Mouse (Mus musculus) embryonic facial prominence, embryonic 13.5 days (tissue): Measurements from ENCODE around the gene Pde7b. TPM values are rescaled to one million over a fixed set of nuclear protein-coding genes. Genes with fewer than 3 reads are reported as not detected.
A peak's percentile ranks its signal among the peaks of the same experiment; 100 is the strongest.

Source experiments
- ATAC-seq: fragments of 200-750 bp; cut with Nextera tagmentation; 2 replicates; pipeline ENCODE4 v1.8.0; 2017; ENCODE audit warnings: low read depth; ENCODE audit not compliant: insufficient number of reproducible peaks, insufficient read depth, low FRiP score, low TSS enrichment
- H3K27ac ChIP-seq: fragments of 300-500 bp; sonication (generic); 2 replicates; pipeline ENCODE4 v1.5.1; 2015; ENCODE audit warnings: moderate library complexity, mild to moderate bottlenecking, inconsistent platforms
- H3K27me3 ChIP-seq: fragments of 300-500 bp; sonication (generic); 2 replicates; pipeline ENCODE4 v1.6.1; 2015; ENCODE audit warnings: mild to moderate bottlenecking, inconsistent platforms
- H3K36me3 ChIP-seq: fragments of 300-500 bp; sonication (generic); 2 replicates; pipeline ENCODE4 v1.6.1; 2015; ENCODE audit warnings: mild to moderate bottlenecking, inconsistent platforms
- H3K4me1 ChIP-seq: fragments of 300-500 bp; sonication (generic); 2 replicates; pipeline ENCODE4 v1.6.1; 2015; ENCODE audit warnings: inconsistent platforms
- H3K4me2 ChIP-seq: fragments of 300-500 bp; sonication (generic); 2 replicates; pipeline ENCODE4 v1.6.1; 2015; ENCODE audit warnings: moderate library complexity, mild to moderate bottlenecking, inconsistent platforms
- H3K4me3 ChIP-seq: fragments of 300-500 bp; sonication (generic); 2 replicates; pipeline ENCODE4 v1.5.1; 2015; ENCODE audit warnings: mild to moderate bottlenecking, inconsistent platforms
- H3K9ac ChIP-seq: fragments of 300-500 bp; sonication (generic); 2 replicates; pipeline ENCODE4 v1.6.1; 2015; ENCODE audit warnings: mild to moderate bottlenecking, inconsistent platforms
- H3K9me3 ChIP-seq: fragments of 300-500 bp; sonication (generic); 2 replicates; pipeline ENCODE4 v1.6.1; 2016; ENCODE audit warnings: inconsistent platforms
- WGBS: fragments of 180-500 bp; shearing (Covaris S2); methylation state at CpG from one replicate; pipeline ENCODE4 v1.1.7; 2015; ENCODE audit warnings: mixed read lengths; 5-methylcytosine and 5-hydroxymethylcytosine counted together
- polyA plus RNA-seq: library from polyadenylated mRNA; unstranded; fragments of >200 nt; fragmentation: Nextera tagmentation; extraction: Ambion mirVana; gene quantifications from 2 replicates; pipeline ENCODE4 v1.2.1, GENCODE M21; 2015

The Pde7b gene
- polyA plus RNA-seq, 1 experiment from 2014 or later: 14.9 TPM

GRCm38 (mm10) chr10:20719201-20719600 is 5.7 kb downstream of the Pde7b start:
- H3K9me3 ChIP-seq: no peaks in the 10 kb centered on the region
- ATAC-seq: no peak
- no peak overlapping the region for H3K9ac ChIP-seq
- no peaks in the 10 kb centered on the region for H3K36me3 ChIP-seq
- 72% methylated on average over 2 of the region's 2 CpGs for WGBS
- H3K4me3 ChIP-seq: no peak overlapping the region
- H3K4me1 ChIP-seq: peaks cover 26% of the 10 kb centered on the region
- no peaks in the 10 kb centered on the region for H3K27me3 ChIP-seq
- H3K4me2 ChIP-seq: no peak overlapping the region
- H3K27ac ChIP-seq: no peak overlapping the region

DNA sequence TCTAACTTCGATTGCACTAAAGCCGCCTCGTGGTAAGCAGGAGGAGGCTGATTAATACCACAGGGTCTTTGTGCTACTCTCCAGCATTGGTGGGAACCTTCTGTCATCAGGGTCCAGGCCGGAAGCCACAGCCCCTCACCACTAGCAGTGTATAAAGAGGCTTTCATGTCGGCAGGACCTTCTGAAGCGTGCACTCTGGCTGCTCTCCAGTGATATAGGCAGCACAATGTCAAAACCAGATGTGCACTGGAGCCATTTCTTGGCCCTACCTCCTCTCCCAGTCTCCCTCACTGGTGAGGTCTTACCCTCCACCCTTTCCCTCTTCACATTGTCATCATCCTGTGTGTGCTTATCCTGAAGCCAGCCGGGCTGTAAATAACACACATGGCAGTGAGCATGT is 24.2 kb downstream of the Pde7b start:
- H3K4me3 ChIP-seq: no peak overlapping the region
- no peaks in the 10 kb centered on the region for H3K9me3 ChIP-seq
- no peak for ATAC-seq
- no peaks in the 10 kb centered on the region for H3K27me3 ChIP-seq
- no peaks in the 10 kb centered on the region for H3K36me3 ChIP-seq
- peaks cover 12% of the 10 kb centered on the region for H3K4me1 ChIP-seq
- no peak overlapping the region for H3K4me2 ChIP-seq
- peak overlapping the region; percentile 44; the same call in 1 of the 2 replicates for H3K9ac ChIP-seq
- H3K27ac ChIP-seq: peak overlapping the region; percentile 60
- 31% methylated on average over 7 of the region's 7 CpGs for WGBS

DNA sequence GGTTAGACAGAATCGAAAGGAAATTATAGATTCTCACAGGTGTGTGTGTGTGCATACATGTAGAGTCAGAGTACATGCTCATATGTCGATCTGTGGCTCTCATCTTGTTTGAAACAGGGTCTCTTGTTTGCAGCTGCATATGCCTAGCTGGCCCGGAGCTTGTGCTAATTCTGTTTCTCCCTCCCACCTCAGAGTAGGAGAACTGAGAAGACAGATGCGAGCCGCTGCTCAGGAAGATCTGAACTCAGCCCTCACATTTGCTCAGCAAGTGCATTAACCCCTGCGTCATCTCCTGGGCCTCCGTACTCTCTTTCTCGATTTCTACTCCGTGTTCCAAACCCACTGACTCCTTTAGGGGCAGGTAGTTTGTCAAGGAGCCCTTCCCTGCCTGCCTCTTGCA is 25.0 kb downstream of the Pde7b start:
- no peak overlapping the region for H3K27ac ChIP-seq

DNA sequence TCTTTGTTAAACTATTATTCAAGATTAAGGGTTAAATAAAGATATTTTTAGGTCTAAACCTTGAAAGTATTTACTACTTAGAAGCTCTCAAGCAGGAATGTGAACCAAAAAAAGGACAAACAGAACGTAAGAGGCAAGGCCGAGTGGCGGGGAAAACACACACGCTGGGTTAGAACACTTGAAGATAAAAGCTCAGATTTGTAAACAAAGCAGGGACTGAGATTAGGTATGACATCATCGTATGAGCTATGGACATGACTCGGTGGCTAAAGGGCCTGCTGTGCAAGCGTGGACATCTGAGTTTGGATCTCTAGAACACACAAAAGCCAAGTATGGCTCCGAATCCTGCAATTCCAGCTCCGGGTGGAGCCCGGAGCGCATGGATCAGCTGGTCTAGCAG is 29.2 kb downstream of the Pde7b start:
- H3K4me3 ChIP-seq: no peak overlapping the region
- no peaks in the 10 kb centered on the region for H3K36me3 ChIP-seq
- H3K27me3 ChIP-seq: no peaks in the 10 kb centered on the region
- H3K4me2 ChIP-seq: no peak overlapping the region
- no peaks in the 10 kb centered on the region for H3K9me3 ChIP-seq
- no peak for ATAC-seq
- H3K9ac ChIP-seq: no peak overlapping the region
- H3K27ac ChIP-seq: no peak overlapping the region
- peaks cover 16% of the 10 kb centered on the region for H3K4me1 ChIP-seq
- whole genome bisulfite sequencing: 90% methylated on average over 11 of the region's 11 CpGs

More for the DNA sequence above, 25.0 kb downstream of the Pde7b start:
- H3K4me1 ChIP-seq: peaks cover 12% of the 10 kb centered on the region
- no peaks in the 10 kb centered on the region for H3K27me3 ChIP-seq
- no peaks in the 10 kb centered on the region for H3K36me3 ChIP-seq
- ATAC-seq: no peak
- H3K4me3 ChIP-seq: no peak overlapping the region
- no peaks in the 10 kb centered on the region for H3K9me3 ChIP-seq
- H3K9ac ChIP-seq: no peak overlapping the region
- H3K4me2 ChIP-seq: no peak overlapping the region
- WGBS: 85% methylated on average over 9 of the region's 9 CpGs

DNA sequence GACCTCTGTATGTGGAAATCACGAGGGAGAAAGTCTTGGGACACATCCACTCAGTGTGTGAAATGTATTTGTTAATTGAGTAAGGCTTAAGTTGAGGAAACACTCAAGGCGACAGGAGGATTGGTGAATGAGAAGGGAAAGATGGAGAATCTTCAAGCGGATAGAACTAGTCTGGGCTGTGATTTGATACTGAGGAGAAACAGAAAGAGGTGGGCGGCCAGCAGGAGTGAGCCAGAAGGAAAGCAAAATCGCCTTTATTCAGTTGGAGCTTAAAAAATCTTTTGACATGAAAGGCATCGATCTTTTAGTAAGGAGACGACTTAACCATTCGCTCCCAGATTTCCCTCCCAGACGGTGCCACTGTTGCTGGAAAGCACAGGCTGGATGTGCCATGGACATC is 34.9 kb downstream of the Pde7b start:
- Histone ChIP-seq H3K36me3 (0 out of 2 replicates have a peak, but pooled peaks cover 3% of the 10 kb centered on the region), H3K4me1 (peaks cover 8% of the 10 kb centered on the region), H3K9ac (no peak overlapping the region), H3K9me3 (no peaks in the 10 kb centered on the region), H3K4me2 (no peak overlapping the region), H3K27me3 (no peaks in the 10 kb centered on the region), H3K4me3 (no peak overlapping the region), H3K27ac (no peak overlapping the region)
- WGBS: 74% methylated on average over 9 of the region's 9 CpGs
- ATAC-seq: no peak

DNA sequence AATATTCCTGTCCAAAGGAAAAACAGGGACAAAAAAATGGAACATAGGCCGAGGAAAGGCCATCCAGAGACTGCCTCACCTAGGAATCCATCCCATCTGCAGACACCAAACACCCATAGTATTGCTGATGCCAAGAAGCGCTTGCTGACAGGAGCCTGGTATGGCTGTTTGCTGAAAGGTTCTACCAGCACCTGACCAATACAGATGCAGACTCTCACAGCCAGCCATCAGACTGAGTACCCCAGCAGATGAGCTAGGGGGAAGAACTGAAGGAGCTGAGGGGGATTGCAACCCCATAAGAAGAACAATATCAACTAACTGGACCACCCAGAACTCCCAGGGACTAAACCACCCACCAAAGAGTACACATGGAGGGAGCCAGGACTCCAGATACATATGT is 40.7 kb downstream of the Pde7b start:
- Histone ChIP-seq H3K9ac (no peak overlapping the region), H3K4me3 (no peak overlapping the region), H3K9me3 (0 out of 2 replicates have a peak, but pooled peaks cover 4% of the 10 kb centered on the region), H3K27me3 (no peaks in the 10 kb centered on the region), H3K36me3 (0 out of 2 replicates have a peak, but pooled peaks cover 6% of the 10 kb centered on the region), H3K4me1 (no peaks in the 10 kb centered on the region), H3K4me2 (no peak overlapping the region), H3K27ac (no peak overlapping the region)
- no peak for ATAC-seq
- 94% methylated on average over 2 of the region's 2 CpGs for WGBS

GRCm38 (mm10) chr10:20680986-20681385 is 43.9 kb downstream of the Pde7b start:
- H3K9ac ChIP-seq: no peak overlapping the region
- H3K27me3 ChIP-seq: no peaks in the 10 kb centered on the region
- H3K9me3 ChIP-seq: 0 out of 2 replicates have a peak, but pooled peaks cover 4% of the 10 kb centered on the region
- H3K4me1 ChIP-seq: no peaks in the 10 kb centered on the region
- no peak overlapping the region for H3K4me2 ChIP-seq
- 94% methylated on average over 3 of the region's 3 CpGs for WGBS
- no peak overlapping the region for H3K4me3 ChIP-seq
- no peak overlapping the region for H3K27ac ChIP-seq
- 0 out of 2 replicates have a peak, but pooled peaks cover 6% of the 10 kb centered on the region for H3K36me3 ChIP-seq
- no peak for ATAC-seq

DNA sequence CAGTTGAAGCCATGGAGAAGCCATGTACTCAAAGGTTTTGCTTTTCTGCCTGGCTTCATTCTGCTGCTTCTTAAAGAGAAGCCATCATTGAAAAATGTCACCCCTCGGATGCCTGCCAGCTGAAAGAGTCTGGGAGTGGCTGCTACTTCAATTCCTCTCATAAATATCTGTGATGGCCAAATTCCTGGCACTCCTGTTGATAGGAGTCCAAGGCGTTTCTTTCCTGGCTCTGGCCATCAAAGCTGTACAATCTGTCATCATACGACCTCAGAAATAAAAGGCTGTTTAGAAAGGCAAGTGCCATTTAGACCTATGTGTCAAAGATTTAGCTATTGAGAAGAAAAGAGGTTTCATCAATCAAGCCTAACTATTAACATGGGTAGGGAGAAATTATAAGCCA is 49.6 kb downstream of the Pde7b start:
- H3K27ac ChIP-seq: no peak overlapping the region
- no peaks in the 10 kb centered on the region for H3K4me1 ChIP-seq
- H3K27me3 ChIP-seq: no peaks in the 10 kb centered on the region
- H3K9me3 ChIP-seq: no peaks in the 10 kb centered on the region
- WGBS: 80% methylated on average over 3 of the region's 3 CpGs
- no peak for ATAC-seq
- no peak overlapping the region for H3K4me3 ChIP-seq
- H3K4me2 ChIP-seq: no peak overlapping the region
- no peaks in the 10 kb centered on the region for H3K36me3 ChIP-seq
- no peak overlapping the region for H3K9ac ChIP-seq

DNA sequence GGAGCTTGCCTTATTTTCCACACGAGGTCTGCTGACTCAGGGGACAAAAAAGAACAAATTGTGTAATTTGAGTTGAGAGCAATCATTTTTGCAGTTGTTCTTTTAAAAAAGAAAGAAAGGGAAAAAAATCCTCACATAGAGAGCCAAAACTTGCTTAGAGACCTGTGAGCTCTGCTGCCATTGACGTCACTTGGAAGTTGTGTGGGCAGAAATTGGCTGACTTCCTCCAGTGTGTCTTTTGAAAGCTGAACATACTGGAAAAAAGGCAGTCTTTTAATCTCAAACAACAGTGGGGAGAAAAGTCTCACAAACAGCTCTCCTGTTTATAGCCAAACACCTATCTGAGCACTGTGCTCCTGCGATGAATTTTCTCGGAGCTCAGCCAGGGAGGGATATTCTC is 51.1 kb downstream of the Pde7b start:
- no peak overlapping the region for H3K27ac ChIP-seq
- H3K27me3 ChIP-seq: no peaks in the 10 kb centered on the region
- no peaks in the 10 kb centered on the region for H3K4me1 ChIP-seq
- 84% methylated on average over 4 of the region's 4 CpGs for WGBS
- no peak overlapping the region for H3K4me2 ChIP-seq
- no peaks in the 10 kb centered on the region for H3K36me3 ChIP-seq
- no peaks in the 10 kb centered on the region for H3K9me3 ChIP-seq
- no peak overlapping the region for H3K9ac ChIP-seq
- ATAC-seq: no peak
- no peak overlapping the region for H3K4me3 ChIP-seq

DNA sequence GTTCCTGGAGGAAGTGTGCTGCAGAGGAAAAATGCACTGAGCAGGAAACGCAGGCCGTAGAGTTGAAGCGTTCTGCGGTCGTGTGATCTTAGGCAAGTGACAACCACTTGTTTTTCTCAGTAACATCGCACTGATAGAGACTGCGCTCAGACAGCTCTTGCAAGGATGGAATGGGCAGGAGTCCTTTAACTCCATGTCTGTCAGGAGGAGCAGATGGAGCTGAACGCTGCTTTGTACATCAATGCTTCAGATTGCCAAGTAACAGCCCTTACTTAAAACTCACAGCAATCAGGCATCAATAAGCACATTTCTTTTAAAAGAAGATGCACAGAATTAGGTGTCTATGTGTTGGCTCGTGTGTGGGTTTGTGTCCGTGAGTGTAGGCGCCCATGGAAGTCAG is 52.3 kb downstream of the Pde7b start:
- no peak overlapping the region for H3K9ac ChIP-seq
- H3K27ac ChIP-seq: no peak overlapping the region
- H3K9me3 ChIP-seq: no peaks in the 10 kb centered on the region
- H3K4me1 ChIP-seq: no peaks in the 10 kb centered on the region
- no peaks in the 10 kb centered on the region for H3K36me3 ChIP-seq
- 79% methylated on average over 11 of the region's 11 CpGs for WGBS
- no peak overlapping the region for H3K4me2 ChIP-seq
- H3K4me3 ChIP-seq: no peak overlapping the region
- H3K27me3 ChIP-seq: no peaks in the 10 kb centered on the region
- ATAC-seq: no peak

GRCm38 (mm10) chr10:20671621-20672020 is 53.3 kb downstream of the Pde7b start:
- H3K4me1 ChIP-seq: no peaks in the 10 kb centered on the region
- H3K4me3 ChIP-seq: no peak overlapping the region
- H3K9ac ChIP-seq: no peak overlapping the region
- H3K4me2 ChIP-seq: no peak overlapping the region
- H3K9me3 ChIP-seq: no peaks in the 10 kb centered on the region
- ATAC-seq: no peak
- no peaks in the 10 kb centered on the region for H3K36me3 ChIP-seq
- WGBS: 79% methylated on average over 5 of the region's 5 CpGs
- no peak overlapping the region for H3K27ac ChIP-seq
- no peaks in the 10 kb centered on the region for H3K27me3 ChIP-seq

GRCm38 (mm10) chr10:20670541-20670940 is 54.3 kb downstream of the Pde7b start:
- H3K27ac ChIP-seq: no peak overlapping the region
- H3K4me2 ChIP-seq: no peak overlapping the region
- H3K4me1 ChIP-seq: no peaks in the 10 kb centered on the region
- no peak for ATAC-seq
- H3K9ac ChIP-seq: no peak overlapping the region
- H3K4me3 ChIP-seq: no peak overlapping the region
- no peaks in the 10 kb centered on the region for H3K27me3 ChIP-seq
- WGBS: 82% methylated on average over 8 of the region's 8 CpGs
- H3K9me3 ChIP-seq: no peaks in the 10 kb centered on the region
- H3K36me3 ChIP-seq: no peaks in the 10 kb centered on the region

- 56% methylated on average over 10 of the region's 10 CpGs for WGBS
- no peaks in the 10 kb centered on the region for H3K9me3 ChIP-seq
- ATAC-seq: no peak
- no peaks in the 10 kb centered on the region for H3K4me1 ChIP-seq
- H3K27me3 ChIP-seq: no peaks in the 10 kb centered on the region
- H3K9ac ChIP-seq: 0 out of 2 replicates have a peak overlapping the region, but pooled peaks have one; percentile 3
- no peak overlapping the region for H3K4me2 ChIP-seq
- H3K4me3 ChIP-seq: no peak overlapping the region
- H3K36me3 ChIP-seq: no peaks in the 10 kb centered on the region
- no peak overlapping the region for H3K27ac ChIP-seq
These were observed 55.4 kb downstream of the Pde7b start for GRCm38 (mm10) chr10:20669467-20669866.
